Mouse (Mus musculus) midbrain, postnatal 0 days (tissue): ENCODE measurements around the gene Sult6b2. TPM values are rescaled to one million over a fixed set of nuclear protein-coding genes. Genes with fewer than 3 reads are reported as not detected.
A peak's percentile ranks its signal among the peaks of the same experiment; 100 is the strongest.

Experiments
- ATAC-seq: fragments of 200-750 bp; cut with Nextera tagmentation; 2 replicates; pipeline ENCODE4 v1.8.0; 2017; ENCODE audit warnings: moderate number of reproducible peaks, mild to moderate bottlenecking, moderate TSS enrichment, moderate library complexity; ENCODE audit not compliant: low FRiP score
- DNase-seq: peaks from one replicate; pipeline ENCODE4 v3.0.0-alpha.2; 2015; ENCODE audit warnings: low spot score
- H3K27ac ChIP-seq: fragments of 300-500 bp; sonication (generic); 2 replicates; pipeline ENCODE4 v1.5.1; 2014; ENCODE audit warnings: low read depth, mild to moderate bottlenecking, low read length, mixed read lengths
- H3K27me3 ChIP-seq: fragments of 300-500 bp; sonication (generic); 2 replicates; pipeline ENCODE4 v1.6.1; 2014; ENCODE audit warnings: low read length, control low read depth, mixed read lengths; ENCODE audit not compliant: insufficient read depth
- H3K36me3 ChIP-seq: fragments of 300-500 bp; sonication (generic); 2 replicates; pipeline ENCODE4 v1.6.1; 2014; ENCODE audit warnings: low read length, control low read depth, mixed read lengths; ENCODE audit not compliant: insufficient read depth
- H3K4me1 ChIP-seq: fragments of 300-500 bp; sonication (generic); 2 replicates; pipeline ENCODE4 v1.6.1; 2014; ENCODE audit warnings: mild to moderate bottlenecking, control low read depth, antibody characterized with exemption, low read length, mixed read lengths; ENCODE audit not compliant: insufficient read depth
- H3K4me2 ChIP-seq: fragments of 300-500 bp; sonication (generic); 2 replicates; pipeline ENCODE4 v1.6.1; 2014; ENCODE audit warnings: low read depth, mild to moderate bottlenecking, low read length, mixed read lengths; ENCODE audit not compliant: poor library complexity, severe bottlenecking
- H3K4me3 ChIP-seq: fragments of 300-500 bp; sonication (generic); 2 replicates; pipeline ENCODE4 v1.5.1; 2014; ENCODE audit warnings: low read depth, mild to moderate bottlenecking, low read length, moderate library complexity
- H3K9ac ChIP-seq: fragments of 300-500 bp; sonication (generic); replicated peaks from 2 replicates; pipeline ENCODE4 v1.6.1; 2014; ENCODE audit warnings: mild to moderate bottlenecking, low read length, moderate library complexity, mixed read lengths; ENCODE audit not compliant: poor library complexity, severe bottlenecking
- H3K9me3 ChIP-seq: fragments of 300-500 bp; sonication (generic); 2 replicates; pipeline ENCODE4 v1.6.1; 2016; ENCODE audit warnings: low read length, control low read depth
- CTCF ChIP-seq: IDR thresholded peaks from 2 replicates; pipeline ENCODE4 v1.5.1; 2016; ENCODE audit warnings: antibody characterized with exemption, mild to moderate bottlenecking
- WGBS: fragments of 180-500 bp; shearing (Covaris S2); extraction: QIAGEN DNeasy Blood & Tissue Kit; methylation state at CpG from one replicate; pipeline ENCODE4 v1.1.7; 2014; 5-methylcytosine and 5-hydroxymethylcytosine counted together
- polyA plus RNA-seq: library from polyadenylated mRNA; unstranded; fragments of >200 nt; fragmentation: Nextera tagmentation; extraction: Ambion mirVana; gene quantifications from 2 replicates; pipeline ENCODE4 v1.2.1, GENCODE M21; 2015
- total RNA-seq: library from RNA; depleted of rRNA; stranded (reverse); fragments of >200 nt; gene quantifications from 2 replicates; pipeline ENCODE4 v1.2.3, GENCODE M21; 2014

The Sult6b2 gene
- total and polyA plus RNA-seq, 2 experiments from 2014 or later: 0.33 TPM; not detected in 1

GRCm38 (mm10) chr6:142846855-142847254, 42.6 kb upstream of the Sult6b2 start:
- H3K27ac ChIP-seq: no peak overlapping the region
- no peaks in the 10 kb centered on the region for H3K4me1 ChIP-seq
- TF ChIP-seq CTCF: no peak
- WGBS: 86% methylated on average over 4 of the region's 4 CpGs
- no peak for DNase-seq
- H3K9me3 ChIP-seq: no peaks in the 10 kb centered on the region
- H3K36me3 ChIP-seq: no peaks in the 10 kb centered on the region
- no peak overlapping the region for H3K4me3 ChIP-seq
- no peak for ATAC-seq
- no peak overlapping the region for H3K9ac ChIP-seq
- no peak overlapping the region for H3K4me2 ChIP-seq
- H3K27me3 ChIP-seq: no peaks in the 10 kb centered on the region

DNA sequence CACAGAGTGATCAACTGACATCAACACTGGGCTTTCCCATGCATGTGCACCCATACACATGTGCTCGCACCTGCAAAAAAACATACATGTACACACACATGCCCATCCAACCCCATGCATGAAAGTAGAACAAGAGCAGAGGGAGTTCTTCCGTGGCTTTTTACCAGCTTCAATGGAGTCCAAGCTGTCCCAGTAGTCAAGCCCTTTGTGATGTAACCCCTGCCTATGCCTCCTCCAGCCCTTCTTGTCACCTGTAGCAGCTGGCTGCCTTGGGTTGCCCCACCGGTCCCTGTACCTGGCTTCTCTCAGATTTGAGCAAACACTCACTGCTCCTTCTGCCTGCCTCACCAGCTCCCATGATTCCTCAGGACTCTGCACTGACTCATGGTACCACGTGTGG, 40.8 kb upstream of the Sult6b2 start:
- Histone ChIP-seq H3K36me3 (no peaks in the 10 kb centered on the region), H3K27ac (no peak overlapping the region), H3K27me3 (no peaks in the 10 kb centered on the region), H3K9me3 (no peaks in the 10 kb centered on the region), H3K4me1 (no peaks in the 10 kb centered on the region), H3K4me2 (no peak overlapping the region), H3K4me3 (no peak overlapping the region), H3K9ac (no peak overlapping the region)
- WGBS: 89% methylated on average over 4 of the region's 4 CpGs
- no peak for TF ChIP-seq CTCF
- ATAC-seq: no peak
- no peak for DNase-seq

GRCm38 (mm10) chr6:142844061-142844460, 39.8 kb upstream of the Sult6b2 start:
- no peak for ATAC-seq
- Histone ChIP-seq H3K4me1 (no peaks in the 10 kb centered on the region), H3K9ac (no peak overlapping the region), H3K4me2 (no peak overlapping the region), H3K27ac (no peak overlapping the region), H3K4me3 (no peak overlapping the region), H3K36me3 (no peaks in the 10 kb centered on the region), H3K27me3 (no peaks in the 10 kb centered on the region), H3K9me3 (no peaks in the 10 kb centered on the region)
- no peak for TF ChIP-seq CTCF
- WGBS: 93% methylated on average over 4 of the region's 4 CpGs
- no peak for DNase-seq

GRCm38 (mm10) chr6:142838501-142838900, 34.2 kb upstream of the Sult6b2 start:
- H3K9me3 ChIP-seq: no peaks in the 10 kb centered on the region
- H3K27me3 ChIP-seq: no peaks in the 10 kb centered on the region
- WGBS: 100% methylated on average over 1 of the region's 1 CpGs
- H3K4me2 ChIP-seq: no peak overlapping the region
- no peak overlapping the region for H3K4me3 ChIP-seq
- no peak for DNase-seq
- no peak overlapping the region for H3K27ac ChIP-seq
- no peak for ATAC-seq
- H3K4me1 ChIP-seq: no peaks in the 10 kb centered on the region; the same call in 1 of the 2 replicates
- H3K9ac ChIP-seq: no peak overlapping the region
- H3K36me3 ChIP-seq: no peaks in the 10 kb centered on the region
- TF ChIP-seq CTCF: no peak

DNA sequence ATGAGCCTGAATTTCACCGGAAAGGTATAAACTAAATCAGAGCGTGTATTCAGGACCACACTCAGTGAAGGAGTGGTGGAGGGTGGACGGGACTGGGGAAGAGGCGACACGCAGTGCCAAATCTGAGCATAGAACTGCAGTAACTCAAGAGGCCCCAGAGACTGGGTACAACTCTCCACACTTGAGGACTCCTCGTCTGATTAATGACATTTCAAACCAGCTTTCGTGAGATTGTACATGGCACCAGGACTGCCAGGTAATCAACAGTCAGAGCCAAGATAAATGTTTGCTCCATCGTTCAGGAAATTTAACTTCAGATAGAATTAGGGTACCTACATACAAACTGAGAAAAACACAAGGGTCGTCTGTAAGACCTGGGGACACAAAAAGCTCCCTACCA, 33.0 kb upstream of the Sult6b2 start:
- H3K27me3 ChIP-seq: no peaks in the 10 kb centered on the region
- no peak overlapping the region for H3K27ac ChIP-seq
- ATAC-seq (no peak), DNase-seq (no peak)
- WGBS: 86% methylated on average over 9 of the region's 9 CpGs
- H3K4me3 ChIP-seq: no peak overlapping the region
- no peaks in the 10 kb centered on the region for H3K36me3 ChIP-seq
- no peak overlapping the region for H3K9ac ChIP-seq
- no peak overlapping the region for H3K4me2 ChIP-seq
- no peak for TF ChIP-seq CTCF
- H3K9me3 ChIP-seq: no peaks in the 10 kb centered on the region
- H3K4me1 ChIP-seq: no peaks in the 10 kb centered on the region; the same call in 1 of the 2 replicates

DNA sequence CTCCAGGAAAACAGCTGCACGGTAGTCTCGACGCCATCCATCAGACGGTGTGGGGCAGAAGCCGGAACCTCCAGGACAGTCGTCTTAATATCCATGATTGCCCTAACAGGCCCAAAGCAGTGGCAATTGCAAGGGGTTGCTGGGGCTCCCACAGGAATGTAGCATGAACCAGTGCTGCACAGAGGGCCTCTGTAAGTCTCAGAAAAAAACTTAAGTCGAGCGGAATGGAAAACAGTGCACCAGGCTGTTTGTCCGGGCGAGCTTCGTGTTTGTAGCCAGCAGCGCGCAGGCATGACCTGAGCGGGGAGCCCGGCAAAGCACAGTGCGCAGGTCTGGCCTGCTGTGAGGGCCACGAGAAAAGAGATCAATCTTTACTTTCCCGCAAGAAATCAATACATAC, 31.4 kb upstream of the Sult6b2 start:
- Histone ChIP-seq H3K9me3 (no peaks in the 10 kb centered on the region), H3K27ac (no peak overlapping the region), H3K4me2 (no peak overlapping the region), H3K4me1 (no peaks in the 10 kb centered on the region; the same call in 1 of the 2 replicates), H3K27me3 (no peaks in the 10 kb centered on the region), H3K9ac (no peak overlapping the region), H3K4me3 (no peak overlapping the region), H3K36me3 (no peaks in the 10 kb centered on the region)
- ATAC-seq (peak; percentile 77), DNase-seq (peak; percentile 67)
- WGBS: 27% methylated on average over 18 of the region's 18 CpGs
- TF ChIP-seq CTCF: no peak
